Mouse (Mus musculus) hindbrain, embryonic 10.5 days (tissue): ENCODE measurements around the gene Cyp4x1. TPM values are rescaled to one million over a fixed set of nuclear protein-coding genes. Genes with fewer than 3 reads are reported as not detected.

ENCODE experiments used
- DNase-seq: peaks from one replicate; pipeline ENCODE4 v3.0.0-alpha.2; 2017; ENCODE audit warnings: low spot score
- H3K27ac ChIP-seq: fragments of 300-500 bp; sonication (generic); 2 replicates; pipeline ENCODE4 v1.5.1; 2016; ENCODE audit warnings: mild to moderate bottlenecking, moderate library complexity
- H3K27me3 ChIP-seq: fragments of 300-500 bp; sonication (generic); 2 replicates; pipeline ENCODE4 v1.6.1; 2016; ENCODE audit warnings: mild to moderate bottlenecking; ENCODE audit not compliant: poor library complexity, insufficient read depth, severe bottlenecking
- H3K36me3 ChIP-seq: fragments of 300-500 bp; sonication (generic); 2 replicates; pipeline ENCODE4 v1.6.1; 2016; ENCODE audit warnings: mild to moderate bottlenecking, moderate library complexity
- H3K4me1 ChIP-seq: fragments of 300-500 bp; sonication (generic); replicated peaks from 2 replicates; pipeline ENCODE4 v1.6.1; 2016; ENCODE audit warnings: mild to moderate bottlenecking
- H3K4me3 ChIP-seq: fragments of 300-500 bp; sonication (generic); 2 replicates; pipeline ENCODE4 v1.5.1; 2016; ENCODE audit warnings: mild to moderate bottlenecking, moderate library complexity
- H3K9me3 ChIP-seq: fragments of 300-500 bp; sonication (generic); 2 replicates; pipeline ENCODE4 v1.6.1; 2016; ENCODE audit warnings: mild to moderate bottlenecking, moderate library complexity
- WGBS: fragments of 180-500 bp; shearing (Covaris S2); methylation state at CpG from one replicate; pipeline ENCODE4 v1.1.7; 2016; 5-methylcytosine and 5-hydroxymethylcytosine counted together
- polyA plus RNA-seq: library from polyadenylated mRNA; unstranded; fragments of >200 nt; fragmentation: Nextera tagmentation; extraction: Ambion mirVana; gene quantifications from 2 replicates; pipeline ENCODE4 v1.2.1, GENCODE M21; 2016

Cyp4x1 gene
- polyA plus RNA-seq, 1 experiment from 2014 or later: 0.82 TPM

DNA sequence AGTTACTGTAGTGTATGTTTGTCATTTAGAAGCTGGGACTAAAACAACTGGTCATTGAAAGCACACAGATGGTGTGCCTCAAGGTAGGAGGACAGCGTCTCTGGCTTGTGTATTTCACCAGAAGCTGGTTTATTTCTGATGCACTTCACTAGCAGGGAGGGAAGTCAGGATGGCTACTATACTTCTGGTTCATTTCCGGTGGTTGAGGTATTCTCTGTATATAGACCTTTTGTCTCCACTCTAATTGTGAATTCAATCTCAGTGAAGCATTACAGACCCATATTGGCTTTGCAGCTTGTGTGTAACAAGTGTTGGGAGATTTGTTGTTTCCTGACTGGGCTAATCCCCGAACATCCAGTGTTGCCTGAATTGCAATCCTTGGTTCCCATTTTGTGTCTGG, 73.3 kb downstream of the Cyp4x1 start:
- H3K27ac ChIP-seq: no peak overlapping the region
- peak overlapping the region; percentile 46; the same call in 1 of the 2 replicates for H3K4me3 ChIP-seq
- 12% methylated on average over 3 of the region's 3 CpGs for WGBS
- H3K36me3 ChIP-seq: no peaks in the 10 kb centered on the region
- peaks cover 100% of the 10 kb centered on the region for H3K27me3 ChIP-seq
- H3K4me1 ChIP-seq: peaks cover 38% of the 10 kb centered on the region
- H3K9me3 ChIP-seq: no peaks in the 10 kb centered on the region
- DNase-seq: no peak

- H3K9me3 ChIP-seq: no peaks in the 10 kb centered on the region
- peak; percentile 44 for DNase-seq
- H3K27ac ChIP-seq: peak overlapping the region; percentile 80
- WGBS: 4% methylated on average over 12 of the region's 12 CpGs
- peak overlapping the region; percentile 46 for H3K4me3 ChIP-seq
- H3K4me1 ChIP-seq: peaks cover 38% of the 10 kb centered on the region
- peaks cover 100% of the 10 kb centered on the region for H3K27me3 ChIP-seq
- no peaks in the 10 kb centered on the region for H3K36me3 ChIP-seq
Measured at GRCm38 (mm10) chr4:115059871-115060270, 74.2 kb downstream of the Cyp4x1 start.

- H3K27me3 ChIP-seq: peaks cover 100% of the 10 kb centered on the region
- peaks cover 36% of the 10 kb centered on the region for H3K4me1 ChIP-seq
- WGBS: 1% methylated on average over 23 of the region's 23 CpGs
- H3K27ac ChIP-seq: peak overlapping the region; percentile 80
- H3K4me3 ChIP-seq: peak overlapping the region; percentile 46
- no peaks in the 10 kb centered on the region for H3K36me3 ChIP-seq
- no peaks in the 10 kb centered on the region for H3K9me3 ChIP-seq
- DNase-seq: peak; percentile 29
Measured at GRCm38 (mm10) chr4:115058871-115059590, 75.0 kb downstream of the Cyp4x1 start.

DNA sequence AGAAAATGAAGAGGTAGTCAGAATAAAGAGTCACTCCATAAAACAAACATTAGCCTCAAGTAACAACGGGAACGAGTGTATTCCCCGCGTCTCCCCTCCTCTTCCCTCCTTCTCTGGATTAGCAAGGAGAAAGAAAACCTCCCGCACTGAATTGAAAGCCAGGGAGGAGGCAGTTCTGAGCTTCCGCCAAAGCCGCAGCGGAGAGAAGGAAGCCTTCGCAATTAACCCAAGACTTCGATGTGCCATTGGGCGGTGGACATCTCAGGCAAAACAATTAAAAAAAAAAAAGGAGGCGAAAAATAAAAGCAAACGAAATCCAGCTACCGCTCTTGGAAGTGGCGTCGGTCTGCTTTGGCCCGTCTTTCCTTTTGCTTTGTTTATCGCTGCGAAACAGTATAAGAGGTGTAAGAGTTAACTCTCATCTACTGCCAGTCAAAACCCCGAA, 75.7 kb downstream of the Cyp4x1 start:
- H3K36me3 ChIP-seq: no peaks in the 10 kb centered on the region
- peaks cover 29% of the 10 kb centered on the region for H3K4me1 ChIP-seq
- H3K4me3 ChIP-seq: peak overlapping the region; percentile 46
- DNase-seq: peak; percentile 49
- no peaks in the 10 kb centered on the region for H3K9me3 ChIP-seq
- peaks cover 100% of the 10 kb centered on the region for H3K27me3 ChIP-seq
- whole genome bisulfite sequencing: under 1% methylated on average over 20 of the region's 20 CpGs
- H3K27ac ChIP-seq: peak overlapping the region; percentile 80

GRCm38 (mm10) chr4:115057674-115058316, 76.3 kb downstream of the Cyp4x1 start:
- under 1% methylated on average over 33 of the region's 33 CpGs for WGBS
- peaks cover 25% of the 10 kb centered on the region for H3K4me1 ChIP-seq
- peak overlapping the region; percentile 80 for H3K27ac ChIP-seq
- H3K36me3 ChIP-seq: no peaks in the 10 kb centered on the region
- peak; percentile 65 for DNase-seq
- H3K4me3 ChIP-seq: peak overlapping the region; percentile 46
- no peaks in the 10 kb centered on the region for H3K9me3 ChIP-seq
- H3K27me3 ChIP-seq: peaks cover 100% of the 10 kb centered on the region

DNA sequence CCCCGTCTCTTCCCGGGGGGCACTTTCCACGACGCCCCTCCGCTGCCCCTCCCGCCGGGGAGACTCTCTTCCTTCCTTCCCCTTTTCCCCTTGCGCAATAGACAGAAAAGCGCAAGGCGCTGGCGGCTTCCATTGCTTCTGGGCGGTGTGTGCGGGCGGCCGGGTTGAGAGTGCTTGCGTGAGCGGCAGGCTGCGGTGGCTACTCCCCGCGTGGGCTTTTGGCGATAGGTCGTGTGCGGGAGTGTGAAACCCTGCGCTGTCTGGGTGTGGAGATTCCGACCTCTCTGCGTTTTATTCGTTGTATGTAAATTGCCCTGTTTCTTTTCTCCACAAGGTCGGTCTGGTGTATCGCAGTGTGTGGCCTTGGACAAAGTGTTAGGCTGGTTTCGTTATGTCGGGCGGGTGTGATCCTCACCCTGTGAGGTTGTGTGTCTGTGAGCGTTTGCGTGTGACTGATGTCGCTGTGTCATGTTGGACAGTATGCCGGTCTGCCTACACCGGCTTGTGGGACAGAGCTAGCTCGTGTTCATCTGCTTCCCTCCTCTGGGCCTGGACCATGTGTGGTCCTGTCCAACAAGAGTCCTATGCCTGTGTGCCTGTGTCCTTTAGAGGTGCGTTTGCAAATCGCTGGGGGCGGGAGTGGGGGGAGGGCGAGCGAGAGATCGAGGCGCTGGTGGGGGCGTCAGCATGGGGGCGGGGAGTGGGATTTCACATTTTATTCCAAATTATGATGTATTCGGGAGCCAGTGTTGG, 77.0 kb downstream of the Cyp4x1 start:
- peak overlapping the region; percentile 80 for H3K27ac ChIP-seq
- H3K36me3 ChIP-seq: no peaks in the 10 kb centered on the region
- H3K4me3 ChIP-seq: peak overlapping the region; percentile 46
- under 1% methylated on average over 48 of the region's 48 CpGs for WGBS
- peaks cover 26% of the 10 kb centered on the region for H3K4me1 ChIP-seq
- H3K27me3 ChIP-seq: peaks cover 100% of the 10 kb centered on the region
- DNase-seq: peak; percentile 73
- H3K9me3 ChIP-seq: no peaks in the 10 kb centered on the region

GRCm38 (mm10) chr4:115056371-115056920, 77.6 kb downstream of the Cyp4x1 start, which contains the start of gene Tal1:
TSS of gene Tal1 (plus strand) at chr4:115056426.
- Histone ChIP-seq H3K36me3 (no peaks in the 10 kb centered on the region), H3K9me3 (no peaks in the 10 kb centered on the region), H3K4me1 (peaks cover 27% of the 10 kb centered on the region), H3K27ac (peak within 1 kb of the TSS; percentile 80), H3K4me3 (peak within 1 kb of the TSS; percentile 46), H3K27me3 (peaks cover 100% of the 10 kb centered on the region)
- DNase-seq: peak; percentile 74
- WGBS: under 1% methylated on average over 60 of the region's 60 CpGs

Other genes with a start within 250 kb of the Cyp4x1 start
- gene Foxd2, start 225.4 kb downstream of the Cyp4x1 start, polyA plus RNA-seq: 2.2 and 3.1 TPM in 2 replicates
- 0.18 and 0.51 TPM in 2 replicates for gene Foxe3, start 208.3 kb downstream of the Cyp4x1 start, polyA plus RNA-seq
- 88.0 and 91.2 TPM in 2 replicates for gene Cmpk1, start 147.0 kb downstream of the Cyp4x1 start, polyA plus RNA-seq
- 15.0 and 20.0 TPM in 2 replicates for gene Stil, start 134.1 kb downstream of the Cyp4x1 start, polyA plus RNA-seq
- 3.2 and 4.7 TPM in 2 replicates for gene Tal1, start 77.9 kb downstream of the Cyp4x1 start, polyA plus RNA-seq
- 8.1 and 12.5 TPM in 2 replicates for gene Pdzk1ip1, start 45.6 kb downstream of the Cyp4x1 start, polyA plus RNA-seq
- not detected in 2 replicates for gene Cyp4a29, start 107.8 kb upstream of the Cyp4x1 start, polyA plus RNA-seq
- not detected in 2 replicates for gene Cyp4a12a, start 164.8 kb upstream of the Cyp4x1 start, polyA plus RNA-seq